Mouse (Mus musculus): ENCODE measurements at regions not wholly inside any gene's neighbourhood (a gene's known extent, or its start where the extent isn't known, plus 50 kb on each side); places are given as distances from the start of the nearest gene placed in this dataset.

DNA sequence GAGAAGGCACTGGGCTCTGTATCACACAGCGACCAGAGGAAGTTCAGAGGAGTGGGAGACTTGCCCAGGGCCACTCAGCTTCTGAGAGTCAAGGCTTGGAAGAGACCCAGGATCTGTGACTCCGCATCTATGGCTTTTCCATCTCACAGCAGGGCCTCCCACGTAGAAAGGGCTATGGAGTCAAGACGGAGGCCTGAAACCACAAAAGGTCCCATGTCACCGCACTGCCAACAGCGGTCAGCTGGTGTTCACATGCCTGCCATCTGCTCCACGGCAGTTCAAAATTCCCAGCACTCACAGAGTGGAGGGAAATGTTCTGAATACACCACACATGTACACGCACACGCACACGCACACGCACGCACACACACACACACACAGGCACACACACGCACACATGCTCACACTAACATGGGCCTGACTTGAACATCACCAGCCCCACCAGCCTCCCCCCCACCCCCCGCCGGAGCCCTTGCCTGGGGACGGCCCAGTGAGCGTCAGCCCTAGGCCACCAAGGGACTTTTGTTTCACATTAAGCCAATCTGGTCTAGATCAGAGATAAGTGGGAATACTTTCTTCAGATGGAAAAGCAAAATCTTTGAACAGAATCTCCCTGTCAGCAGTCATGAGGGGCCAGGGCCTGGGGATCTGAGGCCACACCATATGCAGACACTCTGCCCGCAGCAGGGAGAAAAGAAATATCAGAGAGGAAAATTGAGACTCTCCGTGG, 212.6 kb downstream of the 3110018I06Rik start:
- TF ChIP-seq CTCF (IDR thresholded peaks at IDR 0.05; ENCODE audit: extremely low read depth, insufficient read length, insufficient replicate concordance, low read depth, low read length) (no peak), POLR2A (IDR thresholded peaks at IDR 0.05; ENCODE audit: low read depth, low read length) (no peak)

Measured in small intestine, adult 2 months (tissue).